Mouse (Mus musculus): ENCODE results near the gene 1700016K19Rik. TPM values are rescaled to one million over a fixed set of nuclear protein-coding genes. Genes with fewer than 3 reads are reported as not detected.

1700016K19Rik gene
- total RNA-seq, 1 experiment from 2014 or later, result not detected

GRCm38 (mm10) chr11:76033836-76034235, 34.1 kb downstream of the 1700016K19Rik start:
- no peak for DNase-seq

- no peak for DNase-seq
These were observed 35.5 kb downstream of the 1700016K19Rik start for GRCm38 (mm10) chr11:76035182-76035581.

GRCm38 (mm10) chr11:76037581-76038294, 38.0 kb downstream of the 1700016K19Rik start:
- no peak for DNase-seq

GRCm38 (mm10) chr11:76039271-76040053, 39.8 kb downstream of the 1700016K19Rik start:
- no peak for DNase-seq

GRCm38 (mm10) chr11:76040106-76040505, 40.4 kb downstream of the 1700016K19Rik start:
- DNase-seq, result no peak

- DNase-seq, result no peak
These were observed 41.2 kb downstream of the 1700016K19Rik start for GRCm38 (mm10) chr11:76040761-76041376.

- no peak for DNase-seq
These were observed 42.4 kb downstream of the 1700016K19Rik start for GRCm38 (mm10) chr11:76042041-76042638.

- peak; percentile 39 for DNase-seq
These were observed 43.2 kb downstream of the 1700016K19Rik start for GRCm38 (mm10) chr11:76042882-76043281.

- DNase-seq, result no peak
These were observed 44.8 kb downstream of the 1700016K19Rik start for GRCm38 (mm10) chr11:76044468-76044867.

- DNase-seq, result no peak
These were observed 45.7 kb downstream of the 1700016K19Rik start for GRCm38 (mm10) chr11:76045367-76045766.

- no peak for DNase-seq
These were observed 50.8 kb downstream of the 1700016K19Rik start for GRCm38 (mm10) chr11:76050509-76050908.

- no peak for DNase-seq
These were observed 51.3 kb downstream of the 1700016K19Rik start for GRCm38 (mm10) chr11:76050967-76051512.

GRCm38 (mm10) chr11:76052496-76052895, 52.8 kb downstream of the 1700016K19Rik start:
- no peak for DNase-seq

Other genes with a start within 250 kb of the 1700016K19Rik start
- gene Doc2b, start 203.9 kb upstream of the 1700016K19Rik start, total RNA-seq (2021), result 12.3 and 16.4 TPM in 2 replicates
- gene Rph3al, start 61.5 kb upstream of the 1700016K19Rik start, total RNA-seq (2021), result 10.7 and 13.1 TPM in 2 replicates
- 53.4 and 64.1 TPM in 2 replicates for gene Rflnb, start 27.9 kb downstream of the 1700016K19Rik start, total RNA-seq (2021)
- 39.5 and 41.1 TPM in 2 replicates for gene Vps53, start 179.7 kb downstream of the 1700016K19Rik start, total RNA-seq (2021)
- gene Fam57a, start 179.8 kb downstream of the 1700016K19Rik start, total RNA-seq (2021), result 7.6 and 8.0 TPM in 2 replicates
- 1.3 TPM in 1 of 2 replicates, not detected in the other for gene Dbil5, start 217.7 kb downstream of the 1700016K19Rik start, total RNA-seq (2021)
- gene Gemin4, start 217.8 kb downstream of the 1700016K19Rik start, total RNA-seq (2021), result 6.0 and 7.1 TPM in 2 replicates
- 23.8 and 25.0 TPM in 2 replicates for gene Mrm3, start 243.8 kb downstream of the 1700016K19Rik start, total RNA-seq (2021)
- 75.2 and 79.0 TPM in 2 replicates for gene Glod4, start 243.8 kb downstream of the 1700016K19Rik start, total RNA-seq (2021)